Mouse (Mus musculus): ENCODE measurements at regions not wholly inside any gene's neighbourhood (a gene's known extent, or its start where the extent isn't known, plus 50 kb on each side); places are given as distances from the start of the nearest gene placed in this dataset.

GRCm38 (mm10) chr7:125384171-125384570 is 60.3 kb upstream of the Kdm8 start:
- no peak for TF ChIP-seq CTCF (conservative IDR thresholded peaks at IDR 0.05; ENCODE audit: low read length)
- TF ChIP-seq POU5F1 (IDR thresholded peaks at IDR 0.05; ENCODE audit: borderline replicate concordance, low read length): no peak
- no peak for TF ChIP-seq NANOG (IDR thresholded peaks at IDR 0.05; ENCODE audit: borderline replicate concordance, low read length)
